Mouse (Mus musculus) left cerebral cortex, adult 2 months (tissue): ENCODE measurements at regions not wholly inside any gene's neighbourhood (a gene's known extent, or its start where the extent isn't known, plus 50 kb on each side); places are given as distances from the start of the nearest gene placed in this dataset.

ENCODE experiments used
- DNase-seq, 2 experiments: peaks; one replicate each; pipeline ENCODE4 v3.0.0; 2021 to 2022; ENCODE audit warnings: low spot score in 2 of 2, mixed read lengths in 1 of 2; ENCODE audit errors: extremely low spot score in 1 of 2
- H3K27ac ChIP-seq: fragments of 200-600 bp; 2 replicates; pipeline ENCODE4 v1.8.1; 2022
- H3K4me3 ChIP-seq: fragments of 200-600 bp; 2 replicates; pipeline ENCODE4 v1.8.1; 2022
- CTCF ChIP-seq: fragments of 200-600 bp; IDR thresholded peaks from 2 replicates; pipeline ENCODE4 v1.8.1; 2022; ENCODE audit warnings: antibody characterized with exemption, mild to moderate bottlenecking, moderate library complexity
- intact Hi-C: fragments of 180-260 bp; cut with DNase I; formaldehyde crosslinking; loops from one replicate; pipeline ENCODE4 v1.15.1; 2025

GRCm38 (mm10) chr9:61528286-61528865 is 156.2 kb downstream of the Tle3 start:
- no peak overlapping the region for H3K4me3 ChIP-seq
- intact Hi-C loops = no loop called here
- no peak for TF ChIP-seq CTCF
- H3K27ac ChIP-seq = no peak overlapping the region
- DNase-seq = no peak

DNA sequence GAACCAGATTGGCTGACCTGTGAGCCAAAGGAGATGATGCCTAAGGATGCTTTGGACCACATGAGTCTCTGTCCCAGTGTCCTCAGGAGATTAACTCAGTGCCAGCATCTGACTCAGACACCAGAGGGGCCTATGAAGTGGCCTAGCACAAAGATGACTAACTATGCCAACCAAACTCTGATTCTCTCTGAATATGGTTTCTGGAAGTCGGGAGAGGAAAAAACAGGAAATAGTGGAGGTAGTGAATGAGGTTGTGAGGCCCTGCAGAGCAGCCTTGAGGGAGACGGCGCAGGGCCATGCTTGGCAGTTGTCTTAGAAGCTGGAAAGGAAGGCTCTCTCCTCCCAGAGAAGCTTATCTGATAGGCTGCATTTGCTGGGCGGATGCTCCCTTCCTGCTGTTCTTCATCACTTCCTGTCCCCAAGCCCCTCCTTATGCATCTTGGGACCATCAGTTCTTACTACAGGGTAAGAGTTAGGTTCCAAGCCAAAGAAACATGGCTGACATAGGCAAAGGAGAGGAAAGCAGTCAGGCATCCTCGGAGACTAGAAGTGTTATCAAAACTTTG is 155.4 kb downstream of the Tle3 start:
- Histone ChIP-seq H3K4me3 (no peak overlapping the region), H3K27ac (no peak overlapping the region)
- intact Hi-C loops = no loop called here
- DNase-seq = no peak
- no peak for TF ChIP-seq CTCF

GRCm38 (mm10) chr9:61520136-61520535 is 148.0 kb downstream of the Tle3 start:
- Histone ChIP-seq H3K27ac (no peak overlapping the region), H3K4me3 (no peak overlapping the region)
- DNase-seq = no peak
- intact Hi-C loops = no loop called here
- TF ChIP-seq CTCF = no peak

GRCm38 (mm10) chr9:61517906-61518305 is 145.7 kb downstream of the Tle3 start:
- intact Hi-C loops = loop anchor here (2.0 kb wide), 1 partner anchor 159 kb away; no protein-coding TSS in a partner anchor
- H3K4me3 ChIP-seq = no peak overlapping the region
- peak overlapping the region; percentile 32; the same call in 1 of the 2 replicates for H3K27ac ChIP-seq
- TF ChIP-seq CTCF = no peak
- peak in 1 of 2 experiments; percentile 30 for DNase-seq

GRCm38 (mm10) chr9:61511436-61511835 is 139.3 kb downstream of the Tle3 start:
- TF ChIP-seq CTCF = no peak

GRCm38 (mm10) chr9:61510217-61510893 is 138.2 kb downstream of the Tle3 start:
- no peak overlapping the region for H3K4me3 ChIP-seq
- H3K27ac ChIP-seq = no peak overlapping the region
- intact Hi-C loops = no loop called here
- TF ChIP-seq CTCF = no peak
- no peak for DNase-seq

More at GRCm38 (mm10) chr9:61511436-61511835, 139.3 kb downstream of the Tle3 start:
- Histone ChIP-seq H3K27ac (no peak overlapping the region), H3K4me3 (no peak overlapping the region)
- no peak for DNase-seq
- intact Hi-C loops = no loop called here

GRCm38 (mm10) chr9:61509591-61510191 is 137.5 kb downstream of the Tle3 start:
- intact Hi-C loops = no loop called here
- no peak overlapping the region for H3K4me3 ChIP-seq
- DNase-seq = no peak
- no peak overlapping the region for H3K27ac ChIP-seq
- TF ChIP-seq CTCF = no peak

GRCm38 (mm10) chr9:61509091-61509490 is 136.9 kb downstream of the Tle3 start:
- H3K4me3 ChIP-seq = no peak overlapping the region
- intact Hi-C loops = no loop called here

GRCm38 (mm10) chr9:61500851-61501250 is 128.7 kb downstream of the Tle3 start:
- DNase-seq = no peak
- Histone ChIP-seq H3K4me3 (no peak overlapping the region), H3K27ac (no peak overlapping the region)
- no peak for TF ChIP-seq CTCF
- intact Hi-C loops = no loop called here

More at GRCm38 (mm10) chr9:61509091-61509490, 136.9 kb downstream of the Tle3 start:
- TF ChIP-seq CTCF = no peak
- no peak for DNase-seq
- no peak overlapping the region for H3K27ac ChIP-seq

DNA sequence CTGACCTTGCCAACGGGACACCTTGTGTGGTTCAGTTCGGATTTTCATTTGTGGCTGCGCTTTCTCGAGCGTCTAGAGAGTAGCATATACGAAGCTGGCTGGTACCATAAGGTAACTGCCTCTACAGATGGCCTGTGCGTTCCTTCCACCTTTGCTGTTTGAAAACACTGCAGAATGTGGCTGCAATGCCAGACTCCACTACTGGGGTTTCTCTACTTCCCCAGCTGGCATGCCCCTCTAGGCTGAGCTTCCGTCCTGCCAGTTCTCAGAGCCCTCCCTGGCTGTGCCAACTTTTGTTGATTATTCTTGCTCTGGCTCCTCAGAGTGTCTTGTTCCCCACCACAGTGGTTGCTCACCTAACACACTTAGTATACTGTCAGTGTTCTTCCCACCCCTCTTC is 120.7 kb downstream of the Tle3 start:
- Histone ChIP-seq H3K4me3 (no peak overlapping the region), H3K27ac (no peak overlapping the region)
- DNase-seq = no peak
- intact Hi-C loops = no loop called here
- TF ChIP-seq CTCF = no peak

GRCm38 (mm10) chr9:61491131-61491712 is 119.1 kb downstream of the Tle3 start:
- intact Hi-C loops = no loop called here
- DNase-seq = no peak
- no peak for TF ChIP-seq CTCF
- Histone ChIP-seq H3K4me3 (no peak overlapping the region), H3K27ac (no peak overlapping the region)

GRCm38 (mm10) chr9:61489983-61490382 is 117.8 kb downstream of the Tle3 start:
- no peak overlapping the region for H3K4me3 ChIP-seq
- TF ChIP-seq CTCF = no peak
- no peak for DNase-seq
- H3K27ac ChIP-seq = no peak overlapping the region
- intact Hi-C loops = no loop called here
